In genomic region chr2:115918561-115918960, GRCm38 (mm10) we compare ENCODE assay signal across 27 mouse cellular contexts.
"Had no signal": no experiment of that assay in that cellular context is flagged by ENCODE, and none has a peak within 500 bp of the region (broad histone marks: within the 10 kb centered on the region; RNA-seq: fewer than 3 reads in every experiment).

No protein-coding gene starts in this region.

- DNase-seq: cerebellum, adult 18-20 months; cerebellum, adult 8-10 months; cerebellum, adult 9-10 months; cerebellum, adult 9-11 months; cerebellum, postnatal 10 days; cerebellum, postnatal 14 days; cerebellum, postnatal 25 days; cerebellum, postnatal 36 days; embryo, embryonic 11 days; forebrain, postnatal 0 days; gastrocnemius, adult 2 months; gastrocnemius, postnatal 10 days; gastrocnemius, postnatal 14 days; gastrocnemius, postnatal 25 days; gastrocnemius, postnatal 36 days; heart, adult 18-20 months; heart, adult 2 months had no signal

- H3K9me3 ChIP-seq: embryonic facial prominence, embryonic 10.5 days; embryonic facial prominence, embryonic 12.5 days; embryonic facial prominence, embryonic 13.5 days; embryonic facial prominence, embryonic 15.5 days; forebrain, embryonic 10.5 days; forebrain, embryonic 12.5 days; forebrain, embryonic 15.5 days had no signal

- ATAC-seq: forebrain, embryonic 14.5 days; forebrain, embryonic 15.5 days; forebrain, embryonic 16.5 days; forebrain, postnatal 0 days had no signal

- H3K27me3 ChIP-seq: embryonic facial prominence, embryonic 12.5 days; embryonic facial prominence, embryonic 13.5 days; embryonic facial prominence, embryonic 15.5 days; forebrain, embryonic 12.5 days; forebrain, embryonic 15.5 days had no signal

- H3K4me1 ChIP-seq: embryonic facial prominence, embryonic 12.5 days; embryonic facial prominence, embryonic 15.5 days had no signal

- H3K4me2 ChIP-seq: embryonic facial prominence, embryonic 12.5 days; embryonic facial prominence, embryonic 13.5 days; embryonic facial prominence, embryonic 15.5 days; forebrain, embryonic 12.5 days; forebrain, embryonic 15.5 days had no signal

- H3K4me3 ChIP-seq: embryonic facial prominence, embryonic 10.5 days; embryonic facial prominence, embryonic 12.5 days; embryonic facial prominence, embryonic 13.5 days; embryonic facial prominence, embryonic 15.5 days; erythroblast, embryonic 14.5 days; forebrain, embryonic 10.5 days; forebrain, embryonic 12.5 days; forebrain, embryonic 15.5 days; gastrocnemius, adult 2 months; heart, adult 2 months had no signal

- H3K9ac ChIP-seq: embryonic facial prominence, embryonic 12.5 days; embryonic facial prominence, embryonic 13.5 days; embryonic facial prominence, embryonic 15.5 days; forebrain, embryonic 12.5 days; forebrain, embryonic 15.5 days; forebrain, postnatal 0 days had no signal

- H3K36me3 ChIP-seq: embryonic facial prominence, embryonic 15.5 days had no signal

- H3K27ac ChIP-seq: embryonic facial prominence, embryonic 10.5 days; embryonic facial prominence, embryonic 12.5 days; embryonic facial prominence, embryonic 13.5 days; embryonic facial prominence, embryonic 15.5 days; forebrain, embryonic 10.5 days; forebrain, embryonic 12.5 days; gastrocnemius, adult 2 months; heart, adult 2 months had no signal
